Mouse (Mus musculus) small intestine, adult 2 months (tissue): ENCODE data around the gene Tmem127.

Source experiments
- CTCF ChIP-seq: fragments of 200-500 bp; IDR thresholded peaks from 2 replicates; pipeline ENCODE4 v1.5.1; 2012; ENCODE audit warnings: low read depth, mild to moderate bottlenecking, control low read depth, inconsistent platforms, low read length, moderate library complexity, mixed read lengths; ENCODE audit not compliant: insufficient replicate concordance, insufficient read length; ENCODE audit errors: extremely low read depth
- POLR2A ChIP-seq: fragments of 200-500 bp; IDR thresholded peaks from 2 replicates; pipeline ENCODE4 v1.6.1; 2012; ENCODE audit warnings: low read depth, mild to moderate bottlenecking, control low read depth, inconsistent platforms, low read length, moderate library complexity

DNA sequence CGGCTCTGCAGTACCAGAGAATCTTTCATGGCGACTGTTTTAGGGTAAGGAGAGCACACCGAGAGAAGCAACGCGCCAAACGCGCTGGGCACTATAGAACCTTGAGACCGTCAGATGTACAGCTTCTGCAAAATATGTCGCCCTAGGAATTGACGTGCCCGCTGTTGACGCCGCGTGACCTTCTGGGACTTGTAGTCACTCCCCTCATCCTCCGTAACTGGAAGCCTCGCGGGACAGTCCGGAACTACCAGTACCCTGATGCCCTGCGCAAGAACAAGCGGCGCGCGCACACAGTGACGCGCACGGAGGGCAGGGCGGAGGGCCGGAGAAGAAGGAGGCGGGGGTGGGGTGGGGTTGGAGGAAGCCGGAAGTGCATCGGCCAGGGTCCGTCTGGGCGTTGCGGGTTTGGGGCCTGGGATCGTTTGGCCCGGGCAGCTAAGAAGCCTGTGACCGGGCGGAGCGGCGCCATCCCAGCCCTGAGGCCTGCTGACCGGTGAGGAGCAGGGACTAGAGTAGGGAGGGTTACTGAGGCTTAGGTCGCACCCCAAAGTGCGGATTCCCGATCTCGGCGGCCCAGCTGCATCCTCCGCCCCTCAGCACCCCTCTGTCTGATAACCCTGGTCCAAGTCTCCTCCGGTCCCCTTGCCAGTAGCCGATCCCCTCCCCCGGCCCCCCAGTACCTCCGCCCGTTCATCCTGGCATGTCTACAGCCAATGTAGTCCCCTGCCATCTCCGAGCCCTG is at the start of gene Tmem127, which contains the start of gene Ciao1:
- no peak for TF ChIP-seq CTCF
- peak; percentile 82; the same call in 1 of the 2 replicates for TF ChIP-seq POLR2A
